Mouse (Mus musculus) left cerebral cortex, postnatal 14 days (tissue): ENCODE measurements around the gene Slc44a3. TPM values are rescaled to one million over a fixed set of nuclear protein-coding genes. Genes with fewer than 3 reads are reported as not detected.

ENCODE experiments used
- DNase-seq, 2 experiments: peaks; one replicate each; pipeline ENCODE4 v3.0.0; 2021 to 2022; ENCODE audit warnings: low spot score in 2 of 2, mixed read lengths in 1 of 2
- intact Hi-C: fragments of 180-260 bp; cut with DNase I; formaldehyde crosslinking; loops from one replicate; pipeline ENCODE4 v1.15.1; 2025
- total RNA-seq, 2 experiments: library from RNA; stranded (reverse); gene quantifications; 2 replicates each; pipeline ENCODE4 v1.2.3; 2021

Slc44a3 gene
- total RNA-seq, 2 experiments from 2014 or later, result not detected

DNA sequence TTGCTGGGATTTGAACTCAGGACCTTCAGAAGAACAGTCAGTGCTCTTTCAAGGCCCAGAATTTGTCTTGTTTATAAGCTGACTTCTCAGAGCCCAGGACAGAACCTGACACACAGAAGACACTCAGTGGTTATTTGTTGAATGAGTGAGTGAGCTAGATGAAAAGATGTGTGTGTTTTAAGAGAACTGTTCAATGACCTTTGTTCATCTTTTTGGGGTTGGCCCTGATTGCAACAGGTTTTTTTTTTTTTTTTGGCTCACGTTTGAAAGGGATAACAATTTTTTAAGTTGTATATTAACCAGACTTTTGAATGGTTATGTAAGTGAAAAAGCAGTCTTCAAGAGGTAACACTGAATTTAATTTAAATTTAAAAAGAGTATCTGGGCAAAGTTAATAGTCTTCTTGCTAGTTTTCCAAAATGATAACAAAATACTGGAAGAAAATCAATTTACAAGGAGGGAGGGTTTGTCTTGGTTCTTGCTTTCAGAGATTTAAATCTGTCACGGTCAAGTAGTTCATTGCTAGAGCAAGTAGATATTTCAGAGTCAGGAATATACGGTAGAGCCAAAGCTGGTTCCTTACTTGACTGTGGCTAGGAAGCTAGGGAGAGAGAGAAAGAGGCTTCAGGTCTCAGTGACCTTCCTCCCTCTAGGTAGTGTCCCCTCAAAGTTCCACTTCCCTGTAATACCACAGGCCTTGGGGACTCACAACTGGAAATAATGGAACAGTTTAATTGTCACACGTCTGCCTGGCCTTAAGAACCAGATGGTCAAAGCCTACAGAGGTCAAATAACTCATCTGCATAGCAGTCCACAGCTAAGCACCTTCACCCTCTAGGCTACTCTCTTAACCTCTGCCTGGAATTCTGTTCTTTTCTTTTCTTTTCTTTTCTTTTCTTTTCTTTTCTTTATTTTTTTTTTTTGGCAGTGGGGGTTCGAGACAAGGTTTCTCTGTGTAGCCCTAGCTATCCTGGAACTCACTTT is 115.7 kb downstream of the Slc44a3 start:
- no peak for DNase-seq
- intact Hi-C loops, result no loop called here

DNA sequence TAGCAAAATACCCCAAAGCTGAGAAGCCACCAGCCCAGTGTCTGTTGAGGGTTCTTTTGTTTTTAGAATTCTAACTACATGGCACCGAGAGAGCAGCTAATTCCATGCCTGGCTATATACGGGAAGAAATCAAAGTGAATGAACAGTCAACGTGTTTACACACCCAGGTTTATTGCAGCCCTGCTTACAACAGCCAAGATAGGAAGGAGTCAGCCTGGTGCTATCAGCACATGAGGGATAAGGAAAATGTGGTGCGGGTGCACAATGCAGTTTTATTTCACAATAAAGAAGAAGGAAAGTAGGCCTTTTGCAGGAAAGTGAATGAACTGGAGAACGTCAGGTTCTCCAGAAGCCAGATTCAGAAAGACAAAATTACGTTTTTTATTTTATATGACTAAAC is 120.8 kb downstream of the Slc44a3 start:
- intact Hi-C loops, result no loop called here

More for the DNA sequence above, 120.8 kb downstream of the Slc44a3 start:
- DNase-seq, result no peak

Other genes with a start within 250 kb of the Slc44a3 start
- gene Tmem56, start 249.3 kb downstream of the Slc44a3 start, total RNA-seq, result 10 to 100 TPM; 31.1 to 34.4 TPM
- 10 to 100 TPM; 17.1 to 18.5 TPM for gene Alg14, start 240.6 kb downstream of the Slc44a3 start, total RNA-seq
- 10 to 100 TPM; 65.0 to 67.9 TPM for gene Cnn3, start 105.9 kb downstream of the Slc44a3 start, total RNA-seq
- not detected for gene 4930432M17Rik, start 138.4 kb upstream of the Slc44a3 start, total RNA-seq
- 10 to 100 TPM; 42.8 to 47.9 TPM for gene F3, start 191.1 kb upstream of the Slc44a3 start, total RNA-seq